Mouse (Mus musculus) embryonic facial prominence, embryonic 14.5 days (tissue): Measurements from ENCODE around the gene Angel1. TPM values are rescaled to one million over a fixed set of nuclear protein-coding genes. Genes with fewer than 3 reads are reported as not detected.

Experiments
- ATAC-seq: fragments of 200-750 bp; cut with Nextera tagmentation; 2 replicates; pipeline ENCODE4 v1.8.0; 2017; ENCODE audit warnings: low read depth, moderate number of reproducible peaks, moderate TSS enrichment
- DNase-seq: peaks from one replicate; pipeline ENCODE4 v3.0.0-alpha.2; 2015; ENCODE audit warnings: low spot score
- H3K27ac ChIP-seq: fragments of 300-500 bp; sonication (generic); replicated peaks from 2 replicates; pipeline ENCODE4 v1.5.1; 2014; ENCODE audit warnings: low read depth, mild to moderate bottlenecking, low read length, moderate library complexity
- H3K27me3 ChIP-seq: fragments of 300-500 bp; sonication (generic); replicated peaks from 2 replicates; pipeline ENCODE4 v1.6.1; 2014; ENCODE audit warnings: low read length; ENCODE audit not compliant: control insufficient read depth, insufficient read depth
- H3K36me3 ChIP-seq: fragments of 300-500 bp; sonication (generic); 2 replicates; pipeline ENCODE4 v1.6.1; 2014; ENCODE audit warnings: low read length, mixed read lengths; ENCODE audit not compliant: control insufficient read depth, insufficient read depth
- H3K4me1 ChIP-seq: fragments of 300-500 bp; sonication (generic); 2 replicates; pipeline ENCODE4 v1.6.1; 2014; ENCODE audit warnings: antibody characterized with exemption, low read length; ENCODE audit not compliant: control insufficient read depth, insufficient read depth
- H3K4me2 ChIP-seq: fragments of 300-500 bp; sonication (generic); 2 replicates; pipeline ENCODE4 v1.6.1; 2014; ENCODE audit warnings: low read depth, mild to moderate bottlenecking, low read length, moderate library complexity, mixed read lengths
- H3K4me3 ChIP-seq: fragments of 300-500 bp; sonication (generic); 2 replicates; pipeline ENCODE4 v1.5.1; 2014; ENCODE audit warnings: low read depth, mild to moderate bottlenecking, low read length
- H3K9ac ChIP-seq: fragments of 300-500 bp; sonication (generic); 2 replicates; pipeline ENCODE4 v1.6.1; 2014; ENCODE audit warnings: low read depth, mild to moderate bottlenecking, low read length, moderate library complexity, mixed read lengths
- H3K9me3 ChIP-seq: fragments of 300-500 bp; sonication (generic); 2 replicates; pipeline ENCODE4 v1.6.1; 2016; ENCODE audit warnings: low read length; ENCODE audit not compliant: control insufficient read depth
- WGBS: fragments of 180-500 bp; shearing (Covaris S2); extraction: QIAGEN DNeasy Blood & Tissue Kit; methylation state at CpG from one replicate; pipeline ENCODE4 v1.1.7; 2014; 5-methylcytosine and 5-hydroxymethylcytosine counted together
- polyA plus RNA-seq: library from polyadenylated mRNA; unstranded; fragments of >200 nt; fragmentation: Nextera tagmentation; extraction: Ambion mirVana; gene quantifications from 2 replicates; pipeline ENCODE4 v1.2.1, GENCODE M21; 2014

Gene Angel1
- polyA plus RNA-seq, 1 experiment from 2014 or later: 12.9 TPM

DNA sequence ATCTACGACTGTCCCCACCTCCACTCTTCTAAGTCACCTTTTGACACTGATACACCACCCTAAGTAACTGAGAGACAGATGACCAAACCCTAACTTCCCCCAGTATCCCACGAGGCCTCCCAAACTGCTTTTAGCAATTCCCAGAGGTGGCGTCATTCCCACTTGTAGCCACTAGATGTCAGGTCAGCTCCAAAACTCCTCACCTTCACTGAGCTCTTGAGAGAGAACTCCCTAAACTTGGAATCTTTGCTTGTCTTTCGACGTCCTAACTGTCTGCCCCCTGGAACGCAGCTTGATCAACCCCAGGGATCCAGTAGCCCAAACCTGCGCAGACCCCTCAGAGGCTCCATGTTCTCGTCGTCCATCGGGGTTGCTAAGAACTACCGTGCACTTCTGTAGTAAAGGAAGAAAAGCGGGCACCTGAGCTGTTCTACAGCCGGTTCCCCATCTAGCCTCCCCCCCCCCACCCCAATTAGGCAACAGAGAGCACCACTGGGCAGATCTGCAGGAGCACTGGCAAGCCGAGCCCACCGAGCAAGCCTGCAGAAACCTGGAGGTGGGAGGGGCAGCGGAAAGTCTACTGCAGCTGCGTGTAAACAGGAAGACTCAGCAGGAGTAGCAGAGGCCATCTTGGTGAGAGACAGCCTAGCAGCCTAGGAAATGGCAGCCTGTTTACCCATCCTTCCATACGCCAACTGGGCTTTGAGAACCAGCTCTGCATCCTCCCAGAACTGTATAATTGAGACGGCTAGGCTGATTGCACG is 41.8 kb upstream of the Angel1 start:
- Histone ChIP-seq H3K4me3 (no peak overlapping the region), H3K9me3 (no peaks in the 10 kb centered on the region), H3K9ac (0 out of 2 replicates have a peak overlapping the region, but pooled peaks have one; percentile 21), H3K36me3 (no peaks in the 10 kb centered on the region), H3K4me2 (no peak overlapping the region), H3K4me1 (peaks cover 24% of the 10 kb centered on the region), H3K27me3 (no peaks in the 10 kb centered on the region), H3K27ac (no peak overlapping the region)
- DNase-seq: peak; percentile 76
- ATAC-seq: 0 out of 2 replicates have a peak, but pooled peaks have one; percentile 10
- 35% methylated on average over 20 of the region's 20 CpGs for WGBS

DNA sequence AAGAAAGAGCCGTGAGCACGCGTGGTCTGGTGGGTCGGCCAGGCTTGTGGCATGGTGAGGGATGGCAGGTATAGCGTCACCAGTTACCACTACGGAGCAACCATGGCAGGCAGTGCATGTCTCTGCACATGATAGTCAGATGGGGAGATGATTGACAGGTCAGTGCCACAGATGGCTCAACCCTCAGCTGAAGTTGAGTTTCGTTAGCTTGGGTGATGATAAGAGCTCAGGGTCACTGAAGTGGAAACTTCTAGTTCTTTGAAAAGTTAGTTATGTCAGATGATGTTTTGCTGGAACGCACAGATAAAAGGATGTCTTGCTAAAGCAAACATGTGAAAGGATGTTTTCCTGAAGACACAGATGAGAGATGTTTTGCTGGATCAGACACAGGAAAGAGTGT is 40.2 kb upstream of the Angel1 start:
- H3K9ac ChIP-seq: no peak overlapping the region
- no peak overlapping the region for H3K27ac ChIP-seq
- H3K36me3 ChIP-seq: no peaks in the 10 kb centered on the region
- no peaks in the 10 kb centered on the region for H3K9me3 ChIP-seq
- H3K4me3 ChIP-seq: no peak overlapping the region
- no peak for ATAC-seq
- 85% methylated on average over 8 of the region's 8 CpGs for WGBS
- no peak for DNase-seq
- no peak overlapping the region for H3K4me2 ChIP-seq
- H3K27me3 ChIP-seq: no peaks in the 10 kb centered on the region
- H3K4me1 ChIP-seq: peaks cover 19% of the 10 kb centered on the region

DNA sequence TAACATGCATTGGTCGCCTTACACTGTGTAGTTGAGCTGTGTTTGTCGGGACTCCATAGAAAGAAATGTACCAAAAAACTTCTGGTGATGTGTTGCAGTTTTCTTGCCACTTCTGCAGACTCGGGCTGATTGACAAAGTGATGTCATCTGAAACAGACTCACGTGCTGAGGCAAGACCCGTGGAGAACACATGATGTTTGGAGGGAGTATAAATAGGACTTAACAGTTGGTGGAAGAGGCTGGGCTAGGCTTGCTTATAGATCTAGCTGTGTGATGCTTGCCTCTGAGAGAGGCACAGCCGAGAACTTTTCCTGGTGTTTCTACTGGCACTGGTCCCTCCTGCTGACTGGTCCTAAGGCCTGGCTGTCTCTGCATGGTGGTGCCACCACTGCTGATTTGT is 37.8 kb upstream of the Angel1 start:
- ATAC-seq (no peak), DNase-seq (no peak)
- Histone ChIP-seq H3K9ac (no peak overlapping the region), H3K4me1 (peaks cover 3% of the 10 kb centered on the region; the same call in 1 of the 2 replicates), H3K4me2 (no peak overlapping the region), H3K9me3 (no peaks in the 10 kb centered on the region), H3K27me3 (no peaks in the 10 kb centered on the region), H3K36me3 (no peaks in the 10 kb centered on the region), H3K4me3 (no peak overlapping the region), H3K27ac (no peak overlapping the region)
- 66% methylated on average over 6 of the region's 6 CpGs for WGBS

DNA sequence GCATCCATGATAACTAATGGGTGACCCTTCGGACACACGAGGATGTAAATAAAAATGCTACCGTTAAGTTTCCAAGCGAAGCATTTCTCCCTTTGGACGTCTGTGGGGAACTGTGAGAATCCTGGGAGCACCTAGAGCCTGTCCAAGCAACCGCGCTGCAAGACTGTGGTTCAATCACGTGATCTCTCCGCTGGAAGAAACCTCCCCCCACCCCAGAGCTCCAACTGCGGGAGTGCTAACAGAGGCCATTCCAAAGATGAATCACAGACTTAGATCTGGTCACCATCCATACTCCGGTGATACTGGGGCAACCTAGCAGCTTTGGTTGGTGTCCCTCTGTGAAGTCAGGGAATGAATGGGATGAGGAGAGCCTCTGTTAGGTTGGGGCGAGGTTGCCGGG is 34.8 kb upstream of the Angel1 start:
- H3K36me3 ChIP-seq: no peaks in the 10 kb centered on the region
- H3K4me1 ChIP-seq: no peaks in the 10 kb centered on the region
- no peak overlapping the region for H3K27ac ChIP-seq
- no peak for DNase-seq
- no peaks in the 10 kb centered on the region for H3K9me3 ChIP-seq
- H3K9ac ChIP-seq: no peak overlapping the region
- no peak overlapping the region for H3K4me2 ChIP-seq
- no peak for ATAC-seq
- no peak overlapping the region for H3K4me3 ChIP-seq
- H3K27me3 ChIP-seq: no peaks in the 10 kb centered on the region
- WGBS: 79% methylated on average over 13 of the region's 13 CpGs

DNA sequence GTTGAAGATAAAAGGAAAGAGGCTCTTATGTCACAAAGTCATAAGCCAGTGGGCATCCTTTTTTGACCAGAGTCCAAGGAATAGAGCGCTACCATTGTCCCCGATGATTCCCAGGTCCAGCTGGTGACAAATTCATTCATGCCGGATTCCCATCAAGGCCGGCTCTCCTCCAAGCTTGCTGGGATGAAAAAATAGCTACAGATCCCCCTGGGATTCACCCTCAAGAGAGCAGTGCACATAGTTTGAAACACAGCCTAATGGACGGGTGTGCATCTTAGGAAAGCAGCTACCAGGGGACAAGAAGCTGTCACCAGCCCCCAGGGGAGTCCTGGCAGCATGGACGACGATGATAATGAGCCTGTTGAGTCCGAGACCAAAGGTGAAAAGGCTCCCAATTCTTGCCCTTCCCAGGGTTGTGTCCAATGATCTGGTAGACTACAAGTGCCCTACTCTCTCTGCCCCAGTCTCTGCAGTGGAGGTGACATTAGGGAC is 8.1 kb upstream of the Angel1 start, which contains the start of gene Lrrc74a:
TSS of gene Lrrc74a (plus strand) at position 51 of the 492 bp plus-strand sequence.
- no peak within 1 kb of the TSS for H3K4me3 ChIP-seq
- H3K27ac ChIP-seq: no peak within 1 kb of the TSS
- 84% methylated on average over 8 of the region's 8 CpGs for WGBS
- no peaks in the 10 kb centered on the region for H3K9me3 ChIP-seq
- H3K36me3 ChIP-seq: no peaks in the 10 kb centered on the region
- no peak for DNase-seq
- H3K27me3 ChIP-seq: no peaks in the 10 kb centered on the region
- H3K9ac ChIP-seq: no peak within 1 kb of the TSS
- H3K4me1 ChIP-seq: no peaks in the 10 kb centered on the region
- no peak for ATAC-seq
- H3K4me2 ChIP-seq: no peak within 1 kb of the TSS

DNA sequence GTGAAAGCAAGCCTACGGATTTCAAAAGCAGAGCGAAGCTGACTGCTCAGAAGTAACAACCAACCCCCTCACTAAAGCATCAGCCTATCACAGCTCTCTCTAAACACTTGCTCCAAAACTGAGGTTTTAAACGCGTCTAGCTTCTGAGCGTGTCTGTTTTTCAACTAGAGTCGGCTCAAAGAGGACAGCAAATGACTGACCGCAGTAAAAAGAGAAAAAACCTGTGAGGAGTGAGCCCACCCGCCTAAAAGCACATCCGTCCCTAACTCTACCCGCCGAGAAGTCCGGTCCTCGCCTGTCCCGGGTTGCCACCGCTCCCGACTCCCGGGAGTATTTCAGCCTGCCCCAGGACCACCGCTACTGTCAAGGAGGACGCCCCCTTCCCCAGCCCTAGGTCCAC is 554 bp downstream of the Angel1 start:
- no peaks in the 10 kb centered on the region for H3K27me3 ChIP-seq
- peaks cover 7% of the 10 kb centered on the region; the same call in 1 of the 2 replicates for H3K4me1 ChIP-seq
- H3K4me3 ChIP-seq: peak overlapping the region; percentile 72
- peak overlapping the region; percentile 67 for H3K9ac ChIP-seq
- under 1% methylated on average over 19 of the region's 19 CpGs for WGBS
- H3K27ac ChIP-seq: peak overlapping the region; percentile 50
- DNase-seq (peak; percentile 64), ATAC-seq (no peak)
- no peaks in the 10 kb centered on the region for H3K9me3 ChIP-seq
- H3K36me3 ChIP-seq: 0 out of 2 replicates have a peak, but pooled peaks cover 2% of the 10 kb centered on the region
- H3K4me2 ChIP-seq: peak overlapping the region; percentile 92

DNA sequence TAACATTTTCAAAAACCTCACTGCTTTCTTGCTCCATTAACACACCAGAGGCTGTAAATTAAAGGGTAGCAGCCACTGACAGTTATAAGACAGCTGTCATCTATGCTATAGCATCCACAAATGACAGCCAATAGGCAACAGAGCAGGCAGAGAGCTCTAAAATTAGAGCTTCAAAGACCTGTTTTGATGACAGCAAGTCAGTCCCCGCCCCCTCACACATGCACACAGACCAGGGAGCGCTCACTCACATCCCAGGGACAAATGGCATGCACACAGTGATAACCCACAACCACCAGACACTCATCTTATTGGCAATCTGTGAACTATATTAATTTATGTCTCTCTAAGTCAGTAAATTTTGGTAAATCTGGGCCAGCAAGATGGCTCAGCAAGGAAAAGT is 2.0 kb downstream of the Angel1 start:
- 65% methylated on average over 2 of the region's 2 CpGs for WGBS

DNA sequence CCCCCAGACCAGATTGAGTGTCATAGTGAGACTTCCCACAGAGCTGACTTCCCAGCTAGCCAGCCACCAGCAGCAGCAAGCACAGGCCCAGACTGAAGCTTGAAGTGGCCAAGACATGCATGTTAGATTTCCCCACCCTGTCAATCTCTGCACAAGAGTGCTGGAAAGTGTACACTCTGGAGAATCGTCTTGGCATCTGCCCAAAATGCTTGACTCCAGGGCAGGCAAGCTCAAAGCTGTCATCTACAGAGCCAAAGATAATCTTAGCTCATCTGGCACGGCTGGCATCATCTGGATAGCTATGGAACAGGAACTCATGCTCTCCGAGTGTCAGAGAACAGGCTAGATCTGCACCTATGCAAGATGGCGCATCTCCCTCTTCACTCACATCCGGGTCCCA is 4.8 kb downstream of the Angel1 start:
- WGBS: 75% methylated on average over 5 of the region's 5 CpGs
- peaks cover 11% of the 10 kb centered on the region; the same call in 1 of the 2 replicates for H3K36me3 ChIP-seq
- H3K27ac ChIP-seq: no peak overlapping the region
- no peak for ATAC-seq
- H3K9ac ChIP-seq: no peak overlapping the region
- no peaks in the 10 kb centered on the region for H3K27me3 ChIP-seq
- DNase-seq: peak; percentile 47
- peaks cover 7% of the 10 kb centered on the region; the same call in 1 of the 2 replicates for H3K4me1 ChIP-seq
- H3K4me3 ChIP-seq: no peak overlapping the region
- H3K9me3 ChIP-seq: no peaks in the 10 kb centered on the region
- no peak overlapping the region for H3K4me2 ChIP-seq

More for the DNA sequence above, 2.0 kb downstream of the Angel1 start:
- Histone ChIP-seq H3K9me3 (no peaks in the 10 kb centered on the region), H3K27me3 (no peaks in the 10 kb centered on the region), H3K9ac (no peak overlapping the region; the same call in 1 of the 2 replicates), H3K36me3 (0 out of 2 replicates have a peak, but pooled peaks cover 7% of the 10 kb centered on the region), H3K4me2 (no peak overlapping the region), H3K4me1 (peaks cover 7% of the 10 kb centered on the region; the same call in 1 of the 2 replicates), H3K27ac (no peak overlapping the region), H3K4me3 (no peak overlapping the region)
- DNase-seq (peak; percentile 44), ATAC-seq (no peak)
